Mouse (Mus musculus): ENCODE measurements at regions not wholly inside any gene's neighbourhood (a gene's known extent, or its start where the extent isn't known, plus 50 kb on each side); places are given as distances from the start of the nearest gene placed in this dataset.

DNA sequence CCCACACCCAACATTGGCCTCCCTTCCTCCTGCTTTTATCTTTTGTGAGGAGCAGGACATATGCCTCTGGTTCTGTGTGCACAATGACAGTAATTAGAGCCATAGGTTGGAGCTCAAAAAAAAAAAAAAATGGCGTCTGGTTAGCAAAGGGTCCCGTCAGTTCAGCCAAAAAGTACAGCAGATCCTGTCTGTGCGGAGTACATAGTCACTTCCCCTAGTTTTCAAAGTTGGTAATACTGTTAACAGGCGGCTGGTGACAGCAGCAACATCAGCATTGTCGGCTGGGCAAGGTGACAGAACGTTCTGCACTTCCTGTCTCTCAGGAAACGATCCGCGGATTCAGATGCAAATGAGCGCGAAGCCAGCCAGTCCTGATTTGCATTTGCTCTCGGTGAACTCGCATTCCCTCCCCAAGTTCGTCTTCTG, 642.4 kb upstream of the Gm19410 start:
- no peak for ATAC-seq (ENCODE audit: insufficient read depth)

DNA sequence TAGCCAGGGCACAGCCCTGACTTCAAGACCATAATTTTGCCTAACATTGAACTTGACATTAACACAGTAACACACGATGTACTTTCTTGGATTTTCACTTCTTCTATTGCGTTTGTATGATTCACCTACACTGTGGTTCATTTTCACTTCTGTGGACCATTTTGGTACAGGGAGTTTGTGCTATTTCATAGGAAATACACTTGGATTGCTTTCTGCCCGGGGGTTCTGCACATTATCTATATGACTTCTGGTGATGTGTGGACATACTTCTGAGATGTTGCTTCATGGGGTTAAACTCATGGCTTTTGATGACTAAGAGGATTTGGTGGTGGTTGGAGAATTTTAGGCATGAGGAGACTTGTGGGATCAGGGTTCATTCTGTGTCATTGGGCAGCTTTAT, 640.4 kb upstream of the Gm19410 start:
- no peaks in the 10 kb centered on the region for H3K27me3 ChIP-seq
- H3K27ac ChIP-seq (replicated peaks): no peak overlapping the region
- no peak for ATAC-seq (ENCODE audit: insufficient read depth)

More for the DNA sequence above, 642.4 kb upstream of the Gm19410 start:
- no peaks in the 10 kb centered on the region for H3K27me3 ChIP-seq
- H3K4me2 ChIP-seq: peak overlapping the region; percentile 37
- no peak overlapping the region; the same call in 1 of the 2 replicates for H3K4me3 ChIP-seq (replicated peaks)
- H3K36me3 ChIP-seq (replicated peaks): no peaks in the 10 kb centered on the region
- 0 out of 2 replicates have a peak, but pooled peaks cover 4% of the 10 kb centered on the region for H3K4me1 ChIP-seq (replicated peaks)
- no peaks in the 10 kb centered on the region for H3K9me3 ChIP-seq (replicated peaks)
- no peak overlapping the region for H3K9ac ChIP-seq
- H3K27ac ChIP-seq (replicated peaks): no peak overlapping the region
- WGBS (ENCODE audit: insufficient replicate concordance): 4% methylated on average over 14 of the region's 14 CpGs

DNA sequence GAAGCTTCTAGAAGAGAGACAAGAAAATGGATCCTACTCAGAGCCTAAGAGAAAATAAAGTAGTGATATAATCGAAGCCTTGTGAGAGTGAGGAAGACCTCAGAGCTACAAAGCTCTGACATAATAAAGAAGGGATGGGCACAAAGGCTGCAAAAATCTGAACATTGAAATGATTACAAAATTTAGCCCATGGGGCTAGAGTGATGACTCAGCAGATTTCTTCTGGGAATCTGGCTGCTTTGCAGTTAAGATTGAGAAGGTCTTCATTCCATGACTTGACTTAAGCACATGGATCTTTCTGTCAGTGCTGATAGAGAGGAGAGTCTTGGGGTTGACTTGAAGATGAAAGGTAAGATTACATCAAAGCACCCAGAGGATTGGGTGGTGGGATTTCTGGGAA, 633.3 kb upstream of the Gm19410 start:
- no peaks in the 10 kb centered on the region for H3K27me3 ChIP-seq
- ATAC-seq (ENCODE audit: insufficient read depth): no peak
- WGBS (ENCODE audit: insufficient replicate concordance): 53% methylated on average over 1 of the region's 1 CpGs
- no peak overlapping the region for H3K4me3 ChIP-seq (replicated peaks)
- no peak overlapping the region for H3K4me2 ChIP-seq
- no peaks in the 10 kb centered on the region for H3K36me3 ChIP-seq (replicated peaks)
- no peaks in the 10 kb centered on the region for H3K9me3 ChIP-seq (replicated peaks)
- H3K27ac ChIP-seq (replicated peaks): no peak overlapping the region
- H3K9ac ChIP-seq: no peak overlapping the region
- no peaks in the 10 kb centered on the region for H3K4me1 ChIP-seq (replicated peaks)

More for the DNA sequence above, 640.4 kb upstream of the Gm19410 start:
- Histone ChIP-seq H3K36me3 (replicated peaks) (no peaks in the 10 kb centered on the region), H3K9me3 (replicated peaks) (no peaks in the 10 kb centered on the region), H3K9ac (no peak overlapping the region), H3K4me1 (replicated peaks) (0 out of 2 replicates have a peak, but pooled peaks cover 4% of the 10 kb centered on the region), H3K4me2 (no peak overlapping the region), H3K4me3 (replicated peaks) (no peak overlapping the region)
- WGBS (ENCODE audit: insufficient replicate concordance): 54% methylated on average over 3 of the region's 3 CpGs

DNA sequence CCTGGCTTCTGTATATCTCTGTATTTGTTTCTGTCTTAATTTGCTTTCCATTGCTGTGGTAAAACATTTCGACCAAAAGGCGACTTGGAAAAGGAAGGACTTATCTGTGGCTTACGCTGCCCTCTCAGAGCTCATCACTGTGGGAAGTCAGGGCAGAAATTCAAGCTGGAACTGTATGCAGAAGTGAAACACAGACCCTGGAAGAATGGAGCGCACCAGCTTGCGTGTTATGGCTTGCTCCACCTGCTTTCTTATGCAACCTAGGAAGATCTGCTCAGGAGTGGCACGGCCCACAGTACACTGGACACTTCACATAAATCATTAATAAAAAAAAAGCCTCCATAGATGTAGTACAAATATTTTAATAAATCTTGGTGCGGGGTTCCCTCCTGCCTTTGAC, 630.0 kb upstream of the Gm19410 start:
- Histone ChIP-seq H3K4me2 (no peak overlapping the region), H3K9me3 (replicated peaks) (no peaks in the 10 kb centered on the region), H3K36me3 (replicated peaks) (no peaks in the 10 kb centered on the region), H3K4me3 (replicated peaks) (no peak overlapping the region), H3K27me3 (no peaks in the 10 kb centered on the region), H3K27ac (replicated peaks) (no peak overlapping the region), H3K9ac (no peak overlapping the region), H3K4me1 (replicated peaks) (no peaks in the 10 kb centered on the region)
- no peak for ATAC-seq (ENCODE audit: insufficient read depth)
- 62% methylated on average over 7 of the region's 7 CpGs for WGBS (ENCODE audit: insufficient replicate concordance)

DNA sequence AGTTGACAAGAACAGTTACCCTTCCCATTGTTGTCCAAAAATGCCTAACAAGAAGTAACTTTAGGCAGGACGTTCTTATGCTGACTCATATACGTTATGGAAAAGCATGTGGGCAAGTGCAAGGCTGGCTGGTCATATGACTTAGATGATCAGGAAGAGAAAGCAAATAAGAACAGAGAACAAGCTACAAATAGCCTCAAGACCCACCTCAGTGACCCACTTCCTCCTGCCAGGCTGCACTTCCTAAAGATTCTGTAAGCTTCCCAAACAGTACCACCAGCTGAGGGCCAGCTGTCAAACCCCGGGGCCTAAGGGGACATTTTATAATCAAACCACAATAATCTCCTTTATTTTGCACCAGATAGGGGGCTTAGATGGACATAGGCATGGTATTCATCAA, 628.9 kb upstream of the Gm19410 start:
- Histone ChIP-seq H3K36me3 (replicated peaks) (no peaks in the 10 kb centered on the region), H3K27me3 (no peaks in the 10 kb centered on the region), H3K4me1 (replicated peaks) (no peaks in the 10 kb centered on the region), H3K9ac (no peak overlapping the region), H3K4me3 (replicated peaks) (no peak overlapping the region), H3K4me2 (no peak overlapping the region), H3K27ac (replicated peaks) (no peak overlapping the region), H3K9me3 (replicated peaks) (no peaks in the 10 kb centered on the region)
- WGBS (ENCODE audit: insufficient replicate concordance): 48% methylated on average over 3 of the region's 3 CpGs
- ATAC-seq (ENCODE audit: insufficient read depth): no peak

DNA sequence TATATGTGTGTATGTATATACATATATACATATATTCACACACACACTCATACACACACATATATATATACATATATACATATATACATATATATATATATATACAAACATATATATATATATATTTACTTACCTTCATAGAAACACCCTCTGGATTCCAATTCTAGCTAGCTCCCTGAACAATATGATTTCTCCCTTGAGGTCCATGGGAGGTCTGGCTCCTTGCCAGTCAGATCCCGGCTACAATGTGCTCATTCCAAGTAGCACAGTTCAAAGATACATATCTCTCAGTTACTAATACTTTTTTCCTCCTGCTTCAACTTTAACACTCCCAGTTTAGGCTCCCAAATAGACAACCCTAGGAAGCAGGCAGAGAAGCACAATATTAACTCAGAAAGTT, 624.8 kb upstream of the Gm19410 start:
- Histone ChIP-seq H3K27me3 (no peaks in the 10 kb centered on the region), H3K4me2 (no peak overlapping the region), H3K27ac (replicated peaks) (no peak overlapping the region), H3K4me3 (replicated peaks) (no peak overlapping the region), H3K9ac (no peak overlapping the region), H3K4me1 (replicated peaks) (no peaks in the 10 kb centered on the region), H3K36me3 (replicated peaks) (no peaks in the 10 kb centered on the region), H3K9me3 (replicated peaks) (no peaks in the 10 kb centered on the region)
- no peak for ATAC-seq (ENCODE audit: insufficient read depth)
- 55% methylated on average over 1 of the region's 1 CpGs for WGBS (ENCODE audit: insufficient replicate concordance)

DNA sequence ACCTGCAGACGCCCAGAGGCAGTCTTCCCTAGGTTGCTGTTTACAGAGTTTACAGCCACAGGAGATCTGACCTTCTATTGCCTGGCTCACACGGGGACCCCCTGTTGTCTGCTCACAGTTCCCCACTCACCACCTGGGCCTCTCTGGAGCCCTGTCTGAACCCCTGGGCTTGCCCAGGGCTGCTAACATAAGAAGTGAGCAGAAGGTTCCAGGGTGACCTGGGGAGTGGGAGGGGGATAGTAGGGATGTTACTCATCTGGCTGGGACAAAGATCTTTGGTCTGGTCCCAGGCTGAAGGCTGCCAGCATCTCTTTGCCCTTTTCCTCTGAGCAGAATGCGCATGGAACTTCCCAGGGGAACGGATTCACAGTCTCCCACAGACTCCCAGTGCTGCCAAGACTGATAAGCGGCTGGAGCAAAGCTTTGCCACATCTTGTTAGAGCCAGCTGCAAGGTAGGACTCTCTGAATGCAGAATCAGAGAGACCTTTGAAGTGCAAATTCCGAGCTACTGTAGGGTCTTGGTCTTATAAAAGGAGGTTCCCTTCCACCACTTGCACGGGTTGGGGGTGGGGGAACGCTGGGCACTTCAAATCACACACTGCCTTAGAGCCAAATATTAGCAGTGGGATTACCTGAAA, 622.5 kb upstream of the Gm19410 start:
- WGBS (ENCODE audit: insufficient replicate concordance): 27% methylated on average over 8 of the region's 8 CpGs

DNA sequence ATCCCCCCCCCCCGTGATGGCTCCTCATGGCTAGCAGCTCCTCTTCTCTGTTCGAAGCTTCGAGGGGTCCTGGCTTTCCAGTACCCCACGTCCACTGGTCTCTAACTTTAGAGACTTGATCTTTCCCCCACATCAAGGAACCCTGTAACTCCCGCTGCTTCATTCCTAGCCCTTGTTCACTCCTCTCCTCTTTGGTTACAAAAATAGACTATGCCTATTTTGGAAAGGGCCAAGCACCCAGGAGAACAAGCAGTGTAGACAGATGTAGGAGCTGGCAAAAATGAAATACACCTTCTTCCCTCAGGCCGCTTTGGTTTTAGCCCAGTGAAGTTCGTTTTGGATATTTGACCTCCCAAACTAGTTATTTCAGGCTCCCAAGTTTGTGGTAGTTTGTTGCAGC, 621.9 kb upstream of the Gm19410 start:
- Histone ChIP-seq H3K36me3 (replicated peaks) (no peaks in the 10 kb centered on the region), H3K4me3 (replicated peaks) (no peak overlapping the region), H3K4me2 (no peak overlapping the region), H3K4me1 (replicated peaks) (no peaks in the 10 kb centered on the region), H3K9me3 (replicated peaks) (no peaks in the 10 kb centered on the region), H3K9ac (no peak overlapping the region), H3K27me3 (no peaks in the 10 kb centered on the region), H3K27ac (replicated peaks) (no peak overlapping the region)
- whole genome bisulfite sequencing (ENCODE audit: insufficient replicate concordance): 48% methylated on average over 7 of the region's 7 CpGs
- ATAC-seq (ENCODE audit: insufficient read depth): no peak

More for the DNA sequence above, 622.5 kb upstream of the Gm19410 start:
- Histone ChIP-seq H3K27me3 (no peaks in the 10 kb centered on the region), H3K4me1 (replicated peaks) (no peaks in the 10 kb centered on the region), H3K36me3 (replicated peaks) (no peaks in the 10 kb centered on the region), H3K4me2 (no peak overlapping the region), H3K27ac (replicated peaks) (no peak overlapping the region), H3K9me3 (replicated peaks) (no peaks in the 10 kb centered on the region), H3K4me3 (replicated peaks) (no peak overlapping the region), H3K9ac (no peak overlapping the region)
- no peak for ATAC-seq (ENCODE audit: insufficient read depth)

DNA sequence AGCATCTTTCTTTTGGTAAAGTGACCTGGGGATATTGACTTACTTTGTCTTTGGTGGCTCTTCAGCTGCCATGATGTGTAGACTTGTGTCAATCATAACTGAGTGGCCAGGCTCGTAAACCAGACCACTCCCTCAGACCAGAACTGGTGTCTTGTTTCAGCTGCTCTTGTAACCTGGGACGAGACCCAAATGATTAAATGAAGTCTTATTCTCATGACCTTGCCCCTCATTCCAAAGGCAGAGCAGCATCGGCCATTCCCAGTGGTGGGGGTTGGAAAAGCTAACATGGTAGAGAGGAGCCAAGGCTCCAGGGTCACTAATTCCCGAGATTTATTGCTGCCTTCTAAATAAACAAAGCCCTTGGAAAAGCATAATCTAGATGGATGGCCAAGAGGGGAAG, 621.2 kb upstream of the Gm19410 start:
- Histone ChIP-seq H3K27me3 (no peaks in the 10 kb centered on the region), H3K36me3 (replicated peaks) (no peaks in the 10 kb centered on the region), H3K27ac (replicated peaks) (no peak overlapping the region), H3K4me3 (replicated peaks) (no peak overlapping the region), H3K9me3 (replicated peaks) (no peaks in the 10 kb centered on the region), H3K9ac (no peak overlapping the region), H3K4me1 (replicated peaks) (no peaks in the 10 kb centered on the region), H3K4me2 (no peak overlapping the region)
- WGBS (ENCODE audit: insufficient replicate concordance): 45% methylated on average over 4 of the region's 4 CpGs
- no peak for ATAC-seq (ENCODE audit: insufficient read depth)

DNA sequence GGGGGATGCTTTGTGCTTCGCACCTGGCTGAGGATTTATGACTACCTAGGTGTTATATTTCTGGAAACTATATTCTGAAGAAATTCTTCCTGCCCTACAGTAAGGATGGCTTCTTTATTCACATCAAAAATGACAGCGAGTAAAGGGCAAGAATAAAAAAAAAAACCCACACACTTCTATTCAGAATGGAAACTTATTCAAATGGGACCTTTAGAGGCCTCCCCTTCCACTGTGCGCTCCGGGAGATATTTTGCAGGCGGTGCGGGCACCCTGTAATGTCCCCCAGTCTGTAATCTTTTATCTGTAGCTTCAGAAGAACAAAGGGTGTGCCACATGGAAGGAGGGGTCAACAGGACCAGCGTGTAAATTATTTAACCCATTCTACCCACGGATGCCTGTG, 618.1 kb upstream of the Gm19410 start:
- no peak for ATAC-seq (ENCODE audit: insufficient read depth)
- H3K27ac ChIP-seq (replicated peaks): no peak overlapping the region
- 73% methylated on average over 8 of the region's 8 CpGs for WGBS (ENCODE audit: insufficient replicate concordance)

DNA sequence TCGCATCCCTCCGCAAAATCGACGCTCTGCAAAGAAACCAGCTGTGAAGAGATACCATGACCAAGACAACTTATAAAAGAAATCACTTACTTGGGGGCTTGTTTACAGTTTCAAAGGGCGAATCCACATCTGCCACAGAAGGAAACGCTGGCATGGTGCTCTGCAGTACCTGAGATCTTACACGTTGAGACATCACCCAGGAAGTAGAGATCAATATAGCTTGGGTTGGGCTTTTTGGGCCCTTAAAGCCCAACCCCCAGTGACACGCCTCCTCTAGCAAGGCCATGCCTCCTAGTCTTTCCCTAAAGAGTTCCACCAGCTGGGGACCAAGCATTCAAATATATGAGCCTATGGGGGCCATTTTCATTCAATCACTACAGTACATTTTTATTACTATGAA, 617.6 kb upstream of the Gm19410 start:
- Histone ChIP-seq H3K9ac (no peak overlapping the region), H3K27me3 (no peaks in the 10 kb centered on the region), H3K4me2 (no peak overlapping the region), H3K27ac (replicated peaks) (no peak overlapping the region), H3K36me3 (replicated peaks) (no peaks in the 10 kb centered on the region), H3K4me1 (replicated peaks) (no peaks in the 10 kb centered on the region), H3K4me3 (replicated peaks) (no peak overlapping the region), H3K9me3 (replicated peaks) (no peaks in the 10 kb centered on the region)
- ATAC-seq (ENCODE audit: insufficient read depth): no peak
- WGBS (ENCODE audit: insufficient replicate concordance): 71% methylated on average over 8 of the region's 8 CpGs

More for the DNA sequence above, 618.1 kb upstream of the Gm19410 start:
- Histone ChIP-seq H3K4me1 (replicated peaks) (no peaks in the 10 kb centered on the region), H3K9ac (no peak overlapping the region), H3K4me3 (replicated peaks) (no peak overlapping the region), H3K4me2 (no peak overlapping the region), H3K36me3 (replicated peaks) (no peaks in the 10 kb centered on the region), H3K9me3 (replicated peaks) (no peaks in the 10 kb centered on the region), H3K27me3 (no peaks in the 10 kb centered on the region)

DNA sequence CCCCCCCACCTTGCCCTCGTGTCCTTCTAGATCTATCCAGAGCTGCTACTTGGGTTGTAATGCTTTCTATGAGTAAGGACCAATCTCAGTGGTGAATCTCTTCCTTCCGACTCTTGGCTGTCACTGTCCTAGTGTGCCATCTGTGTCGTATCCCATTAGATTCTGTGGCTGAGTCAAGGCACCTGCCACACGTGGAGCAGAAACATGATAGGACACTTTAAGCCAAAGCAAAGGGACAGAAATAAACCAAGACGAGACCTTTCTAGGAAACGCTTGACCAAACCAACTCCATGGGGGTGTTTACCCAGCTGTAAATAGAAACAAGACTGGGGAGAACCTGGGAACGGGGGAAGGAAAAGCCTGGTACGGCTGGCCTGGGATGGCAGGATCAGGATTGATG, 613.0 kb upstream of the Gm19410 start:
- Histone ChIP-seq H3K9ac (no peak overlapping the region), H3K4me2 (no peak overlapping the region), H3K27ac (replicated peaks) (no peak overlapping the region), H3K9me3 (replicated peaks) (no peaks in the 10 kb centered on the region), H3K36me3 (replicated peaks) (no peaks in the 10 kb centered on the region), H3K27me3 (no peaks in the 10 kb centered on the region), H3K4me1 (replicated peaks) (no peaks in the 10 kb centered on the region), H3K4me3 (replicated peaks) (no peak overlapping the region)
- WGBS (ENCODE audit: insufficient replicate concordance): 57% methylated on average over 8 of the region's 8 CpGs
- no peak for ATAC-seq (ENCODE audit: insufficient read depth)
